Mouse (Mus musculus) liver, embryonic 16.5 days (tissue): Measurements from ENCODE around the gene Ptprh. TPM values are rescaled to one million over a fixed set of nuclear protein-coding genes. Genes with fewer than 3 reads are reported as not detected.

Experiments used
- ATAC-seq: fragments of 200-750 bp; cut with Nextera tagmentation; 2 replicates; pipeline ENCODE4 v1.8.0; 2017; ENCODE audit warnings: low read depth, mild to moderate bottlenecking, moderate number of reproducible peaks, moderate library complexity
- H3K27ac ChIP-seq: fragments of 300-500 bp; sonication (generic); 2 replicates; pipeline ENCODE4 v1.5.1; 2014; ENCODE audit warnings: mild to moderate bottlenecking, low read length
- H3K27me3 ChIP-seq: fragments of 300-500 bp; sonication (generic); 2 replicates; pipeline ENCODE4 v1.6.1; 2014; ENCODE audit warnings: low read depth, low read length, mixed read lengths; ENCODE audit not compliant: control insufficient read depth, insufficient read depth
- H3K36me3 ChIP-seq: fragments of 300-500 bp; sonication (generic); 2 replicates; pipeline ENCODE4 v1.6.1; 2014; ENCODE audit warnings: mild to moderate bottlenecking; ENCODE audit not compliant: control insufficient read depth, insufficient read depth
- H3K4me1 ChIP-seq: fragments of 300-500 bp; sonication (generic); 2 replicates; pipeline ENCODE4 v1.6.1; 2014; ENCODE audit warnings: low read depth, low read length, mixed read lengths; ENCODE audit not compliant: control insufficient read depth
- H3K4me2 ChIP-seq: fragments of 300-500 bp; sonication (generic); 2 replicates; pipeline ENCODE4 v1.6.1; 2014; ENCODE audit warnings: low read depth, low read length, mixed read lengths
- H3K4me3 ChIP-seq: fragments of 300-500 bp; sonication (generic); 2 replicates; pipeline ENCODE4 v1.5.1; 2014; ENCODE audit warnings: low read depth, mild to moderate bottlenecking, low read length
- H3K9ac ChIP-seq: fragments of 300-500 bp; sonication (generic); 2 replicates; pipeline ENCODE4 v1.6.1; 2014; ENCODE audit warnings: low read depth, low read length
- H3K9me3 ChIP-seq: fragments of 300-500 bp; sonication (generic); replicated peaks from 2 replicates; pipeline ENCODE4 v1.6.1; 2016; ENCODE audit warnings: low read length; ENCODE audit not compliant: control insufficient read depth
- WGBS: fragments of 180-500 bp; shearing (Covaris S2); extraction: QIAGEN DNeasy Blood & Tissue Kit; methylation state at CpG from one replicate; pipeline ENCODE4 v1.1.7; 2014; ENCODE audit not compliant: insufficient replicate concordance; 5-methylcytosine and 5-hydroxymethylcytosine counted together
- polyA plus RNA-seq: library from polyadenylated mRNA; unstranded; fragments of >200 nt; fragmentation: Nextera tagmentation; extraction: Ambion mirVana; gene quantifications from 2 replicates; pipeline ENCODE4 v1.2.1, GENCODE M21; 2015

Gene Ptprh
- polyA plus RNA-seq, 1 experiment from 2014 or later, result 0.02 TPM

DNA sequence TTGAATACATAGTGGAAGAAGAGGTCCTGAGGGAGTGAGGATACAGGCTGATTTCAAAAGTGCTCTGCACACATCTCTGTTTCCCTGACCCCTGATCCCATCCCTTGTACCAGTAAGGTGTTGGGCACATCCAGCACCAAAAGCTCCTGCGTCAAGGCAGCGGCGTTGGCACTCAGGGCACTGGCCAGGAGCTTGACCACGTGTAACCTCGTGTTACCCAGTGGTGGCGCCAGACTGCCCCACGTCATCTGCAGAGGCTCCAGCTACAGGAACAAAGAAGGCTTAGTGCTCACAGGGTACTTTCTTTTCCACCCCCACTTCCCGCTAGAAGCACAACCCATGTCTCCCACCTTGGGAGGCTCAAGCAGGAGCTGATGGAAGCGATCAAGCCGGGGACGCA, 37.3 kb upstream of the Ptprh start:
- H3K27ac ChIP-seq, result no peak overlapping the region
- no peak overlapping the region for H3K4me2 ChIP-seq
- WGBS, result 82% methylated on average over 11 of the region's 11 CpGs
- peaks cover 7% of the 10 kb centered on the region for H3K4me1 ChIP-seq
- ATAC-seq, result no peak
- H3K36me3 ChIP-seq, result peaks cover 69% of the 10 kb centered on the region
- H3K9me3 ChIP-seq, result no peaks in the 10 kb centered on the region
- H3K27me3 ChIP-seq, result no peaks in the 10 kb centered on the region
- no peak overlapping the region for H3K4me3 ChIP-seq
- no peak overlapping the region for H3K9ac ChIP-seq

DNA sequence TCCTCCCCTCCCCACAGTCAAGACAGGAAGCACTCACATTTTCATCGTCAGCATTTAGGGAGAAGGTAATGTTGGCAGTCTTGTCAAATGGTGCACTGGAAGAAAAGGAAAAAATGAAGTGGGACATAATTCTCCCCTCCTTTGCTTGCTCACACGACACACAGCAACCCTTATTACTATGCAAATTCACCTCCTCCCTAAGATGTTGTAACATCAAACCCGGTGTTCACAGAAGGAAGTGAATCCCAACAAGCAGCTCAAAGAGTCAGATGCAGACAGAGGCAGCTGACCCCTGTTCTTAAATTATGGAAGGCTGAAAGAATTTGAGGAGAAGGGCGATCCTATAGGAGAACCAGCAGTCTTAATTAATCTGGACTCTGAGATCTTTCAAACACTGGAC, 32.3 kb upstream of the Ptprh start:
- Histone ChIP-seq H3K4me2 (no peak overlapping the region), H3K27ac (no peak overlapping the region), H3K4me3 (no peak overlapping the region), H3K9me3 (no peaks in the 10 kb centered on the region), H3K9ac (no peak overlapping the region), H3K27me3 (no peaks in the 10 kb centered on the region), H3K4me1 (peaks cover 12% of the 10 kb centered on the region), H3K36me3 (peaks cover 65% of the 10 kb centered on the region)
- ATAC-seq, result no peak
- WGBS, result 72% methylated on average over 4 of the region's 4 CpGs

DNA sequence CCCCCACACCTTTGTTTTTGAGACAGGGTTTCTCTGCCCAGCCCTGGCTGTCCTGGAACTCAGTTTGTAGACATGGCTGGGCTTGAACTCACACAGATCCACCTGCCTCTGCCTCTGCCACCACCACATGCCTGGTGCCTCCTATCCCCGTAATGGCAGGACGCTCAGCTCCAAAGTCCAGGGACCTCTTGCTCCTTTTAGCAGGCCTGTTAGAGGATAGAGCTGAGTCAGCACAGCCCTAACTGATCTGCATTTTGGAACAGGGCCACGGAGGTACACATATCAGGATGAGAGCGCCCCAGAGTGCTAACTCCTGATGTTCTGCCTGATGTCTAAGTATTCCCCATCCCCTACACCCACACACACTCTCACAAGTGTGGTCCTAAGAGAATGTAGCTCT, 27.2 kb upstream of the Ptprh start, which contains the start of gene Tmem86b:
TSS of gene Tmem86b (minus strand) at position 392 of the 400 bp plus-strand sequence.
- peaks cover 60% of the 10 kb centered on the region for H3K4me1 ChIP-seq

DNA sequence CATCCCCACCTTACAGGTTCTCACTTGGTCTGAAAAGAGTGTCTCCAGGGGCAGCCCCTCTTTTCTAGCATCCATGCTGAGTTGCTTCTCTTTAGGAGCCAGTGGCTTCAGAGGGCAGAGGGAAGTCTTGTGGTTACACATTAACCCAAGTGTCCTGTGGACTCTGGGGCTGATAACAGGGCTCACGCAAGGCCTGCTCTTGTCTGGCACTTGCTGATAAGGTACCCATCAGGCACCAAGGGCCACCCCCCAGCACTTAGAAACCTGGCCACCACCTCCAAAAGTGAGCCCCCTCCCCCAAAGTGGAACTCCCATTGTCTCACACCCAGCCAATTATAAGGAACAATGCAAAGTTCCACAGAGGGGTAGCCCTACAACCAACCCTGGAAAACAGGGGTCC, 26.4 kb upstream of the Ptprh start:
- Histone ChIP-seq H3K27me3 (no peaks in the 10 kb centered on the region), H3K4me3 (peak overlapping the region; percentile 72), H3K4me1 (peaks cover 62% of the 10 kb centered on the region), H3K4me2 (peak overlapping the region; percentile 80), H3K9ac (peak overlapping the region; percentile 83), H3K9me3 (no peaks in the 10 kb centered on the region), H3K36me3 (peaks cover 33% of the 10 kb centered on the region), H3K27ac (peak overlapping the region; percentile 98)
- ATAC-seq, result peak; percentile 96
- WGBS, result 13% methylated on average over 1 of the region's 1 CpGs

More for the DNA sequence above, 27.2 kb upstream of the Ptprh start, which contains the start of gene Tmem86b:
- peaks cover 40% of the 10 kb centered on the region for H3K36me3 ChIP-seq
- H3K9ac ChIP-seq, result peak within 1 kb of the TSS; percentile 38
- H3K4me3 ChIP-seq, result peak within 1 kb of the TSS; percentile 72
- peak within 1 kb of the TSS; percentile 80 for H3K4me2 ChIP-seq
- peak; percentile 66 for ATAC-seq
- WGBS, result 37% methylated on average over 4 of the region's 4 CpGs
- H3K9me3 ChIP-seq, result no peaks in the 10 kb centered on the region
- H3K27me3 ChIP-seq, result no peaks in the 10 kb centered on the region
- H3K27ac ChIP-seq, result peak within 1 kb of the TSS; percentile 98

DNA sequence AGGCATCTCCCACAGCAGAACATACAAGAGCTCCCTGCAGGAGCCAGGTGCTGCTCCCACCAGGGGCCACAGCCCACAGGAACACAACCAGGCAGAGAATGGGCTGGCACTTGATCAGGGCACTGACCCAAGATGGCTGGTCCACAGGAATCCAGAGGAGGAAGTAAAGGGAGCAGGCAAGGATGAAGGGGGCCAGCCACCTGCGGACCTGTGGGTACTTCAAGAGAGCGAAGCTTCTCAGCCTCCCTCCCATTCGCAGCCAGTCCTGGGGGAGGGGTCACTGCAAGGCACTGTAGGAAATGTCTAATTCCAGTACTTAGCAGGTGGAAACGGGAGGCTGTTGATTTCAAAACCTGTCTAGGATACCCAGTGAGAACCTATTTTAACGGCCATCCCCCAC, 25.7 kb upstream of the Ptprh start:
- WGBS, result 23% methylated on average over 5 of the region's 5 CpGs
- Histone ChIP-seq H3K4me3 (peak overlapping the region; percentile 72), H3K36me3 (peaks cover 29% of the 10 kb centered on the region), H3K27me3 (no peaks in the 10 kb centered on the region), H3K9me3 (no peaks in the 10 kb centered on the region), H3K27ac (peak overlapping the region; percentile 98), H3K9ac (peak overlapping the region; percentile 83), H3K4me2 (peak overlapping the region; percentile 80), H3K4me1 (peaks cover 62% of the 10 kb centered on the region)
- peak; percentile 44 for ATAC-seq

DNA sequence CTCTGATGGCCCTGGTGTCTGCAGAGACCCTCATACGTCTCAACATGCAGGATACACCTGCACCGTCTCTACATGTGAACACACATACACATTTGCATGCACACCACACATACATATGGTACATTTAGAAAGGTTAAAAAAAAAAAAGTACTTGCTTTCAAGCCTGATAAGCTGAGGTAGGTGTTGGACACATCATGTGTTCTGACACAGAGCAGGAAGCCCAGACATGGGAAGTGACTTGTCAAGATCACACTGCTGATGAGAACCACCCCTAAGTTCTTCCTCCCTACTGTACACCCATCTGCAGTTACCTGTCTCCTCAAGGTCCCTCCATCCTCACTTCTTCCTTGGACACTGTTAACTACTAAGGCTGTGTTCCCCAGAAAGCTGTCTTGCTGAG, 22.1 kb upstream of the Ptprh start:
- WGBS, result 75% methylated on average over 2 of the region's 2 CpGs
- Histone ChIP-seq H3K4me3 (no peak overlapping the region), H3K9me3 (no peaks in the 10 kb centered on the region), H3K27me3 (no peaks in the 10 kb centered on the region), H3K4me2 (no peak overlapping the region), H3K36me3 (peaks cover 6% of the 10 kb centered on the region; the same call in 1 of the 2 replicates), H3K4me1 (peaks cover 51% of the 10 kb centered on the region), H3K27ac (peak overlapping the region; percentile 41), H3K9ac (no peak overlapping the region)
- no peak for ATAC-seq

DNA sequence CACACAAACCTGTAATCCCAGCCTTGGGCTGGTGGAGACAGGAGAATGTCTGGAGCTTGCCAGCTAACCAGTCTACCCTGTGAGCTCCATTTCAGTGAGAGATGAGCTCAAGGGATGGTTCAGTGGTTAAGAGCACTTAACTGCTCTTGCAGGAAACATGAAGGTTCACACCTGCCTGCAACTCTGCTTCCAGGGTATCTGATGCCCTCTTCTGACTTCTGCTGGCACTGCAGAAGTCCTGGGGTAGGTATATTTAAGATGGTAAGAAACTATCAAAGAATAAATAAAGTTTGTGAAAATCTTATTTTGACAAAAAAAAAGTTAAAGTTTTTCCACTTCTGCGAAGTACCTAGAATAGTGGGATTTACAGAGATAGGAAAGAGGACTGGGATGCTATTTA, 20.5 kb upstream of the Ptprh start:
- Histone ChIP-seq H3K4me3 (no peak overlapping the region), H3K4me2 (no peak overlapping the region), H3K9ac (no peak overlapping the region), H3K27ac (peak overlapping the region; percentile 45; the same call in 1 of the 2 replicates), H3K27me3 (no peaks in the 10 kb centered on the region), H3K36me3 (peaks cover 6% of the 10 kb centered on the region; the same call in 1 of the 2 replicates), H3K9me3 (no peaks in the 10 kb centered on the region), H3K4me1 (peaks cover 41% of the 10 kb centered on the region)
- WGBS, result 30% methylated on average over 1 of the region's 1 CpGs
- ATAC-seq, result no peak

DNA sequence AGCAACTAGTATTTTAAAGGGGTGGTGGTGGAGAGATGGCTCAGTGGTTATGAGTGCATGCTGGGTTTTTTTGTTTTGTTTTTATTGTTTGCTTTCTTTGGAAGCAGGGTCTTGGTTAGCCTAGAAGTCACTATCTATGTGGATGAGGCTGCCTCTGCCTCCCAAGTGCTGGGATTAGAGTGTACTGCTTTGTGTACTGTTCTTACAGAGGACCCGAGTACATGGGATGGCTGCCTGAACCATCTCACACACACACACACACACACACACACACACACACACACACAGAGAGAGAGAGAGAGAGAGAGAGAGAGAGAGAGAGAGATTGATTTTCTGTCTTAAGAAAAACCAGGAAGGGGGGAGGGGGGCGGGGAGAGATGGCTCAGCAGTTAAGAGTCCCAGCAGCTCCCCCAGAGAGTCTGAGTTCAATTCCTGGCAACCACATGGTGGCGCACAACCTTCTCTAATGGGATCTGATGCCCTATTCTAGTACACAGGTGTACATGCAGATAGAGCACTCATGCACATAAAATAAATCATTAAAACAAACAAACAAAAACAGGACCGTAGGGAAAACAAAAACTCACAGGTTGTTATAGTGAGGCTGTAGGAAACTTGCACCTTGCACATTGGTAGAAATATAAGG, 19.8 kb upstream of the Ptprh start:
- H3K4me3 ChIP-seq, result no peak overlapping the region
- no peaks in the 10 kb centered on the region for H3K27me3 ChIP-seq
- no peak overlapping the region; the same call in 1 of the 2 replicates for H3K27ac ChIP-seq
- peaks cover 35% of the 10 kb centered on the region for H3K4me1 ChIP-seq
- no peak overlapping the region for H3K9ac ChIP-seq
- H3K4me2 ChIP-seq, result no peak overlapping the region
- H3K9me3 ChIP-seq, result no peaks in the 10 kb centered on the region
- WGBS, result 14% methylated on average over 4 of the region's 4 CpGs
- peak; percentile 60 for ATAC-seq
- peaks cover 6% of the 10 kb centered on the region; the same call in 1 of the 2 replicates for H3K36me3 ChIP-seq

DNA sequence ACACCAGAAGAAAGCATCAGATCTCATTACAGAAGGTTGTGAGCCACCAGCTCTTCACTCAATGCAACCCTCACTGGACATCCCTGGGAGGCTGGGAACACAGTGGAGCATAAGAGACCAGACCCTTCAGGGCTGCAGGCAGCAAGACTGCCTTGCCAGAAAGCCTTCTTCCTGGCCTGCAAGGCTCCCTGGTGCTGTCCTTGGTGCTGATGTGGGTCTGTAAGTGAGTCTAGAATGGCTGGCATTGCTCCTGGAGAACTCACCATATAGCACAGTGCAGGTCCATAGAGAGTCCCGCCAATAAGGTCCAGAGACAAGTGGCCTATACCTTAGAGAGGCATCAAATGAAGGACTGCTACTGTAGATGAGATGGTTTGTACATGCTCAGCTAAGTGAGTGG, 16.1 kb upstream of the Ptprh start:
- Histone ChIP-seq H3K27ac (no peak overlapping the region), H3K9ac (no peak overlapping the region), H3K27me3 (no peaks in the 10 kb centered on the region), H3K4me3 (no peak overlapping the region), H3K9me3 (no peaks in the 10 kb centered on the region; the same call in 1 of the 2 replicates), H3K36me3 (no peaks in the 10 kb centered on the region), H3K4me2 (no peak overlapping the region), H3K4me1 (peaks cover 9% of the 10 kb centered on the region)
- 12% methylated on average over 1 of the region's 1 CpGs for WGBS
- peak; percentile 25; the same call in 1 of the 2 replicates for ATAC-seq
